Mouse (Mus musculus) MEL (cell line): ENCODE measurements at regions not wholly inside any gene's neighbourhood (a gene's known extent, or its start where the extent isn't known, plus 50 kb on each side); places are given as distances from the start of the nearest gene placed in this dataset.

Experiments used
- DNase-seq: peaks from one replicate; pipeline ENCODE4 v3.0.0; 2011; ENCODE audit warnings: low read depth, low spot score
- H3K27ac ChIP-seq: 2 replicates; pipeline ENCODE4 v1.5.1; 2012; ENCODE audit warnings: low read depth, mild to moderate bottlenecking, control low read depth, low read length, moderate library complexity; ENCODE audit not compliant: control insufficient read depth
- H3K27me3 ChIP-seq, 2 experiments: fragments of 150-350 bp in 1 of 2; sonication (generic) in 1 of 2; 2 replicates each; pipeline ENCODE4 v1.6.1; 2012; ENCODE audit warnings: low read length in 2 of 2, mild to moderate bottlenecking in 2 of 2, improper control_type of control experiment in 1 of 2, moderate library complexity in 1 of 2; ENCODE audit not compliant: insufficient read depth in 2 of 2, control insufficient read depth in 1 of 2
- H3K36me3 ChIP-seq, 2 experiments: 2 replicates each; pipeline ENCODE4 v1.6.1; 2012 to 2014; ENCODE audit warnings: low read length in 2 of 2, improper control_type of control experiment in 1 of 2, inconsistent platforms in 1 of 2, mild to moderate bottlenecking in 1 of 2; ENCODE audit not compliant: insufficient read depth in 2 of 2, control insufficient read depth in 1 of 2
- H3K4me1 ChIP-seq, 2 experiments: fragments of 150-350 bp in 1 of 2; sonication (generic) in 1 of 2; 2 replicates each; pipeline ENCODE4 v1.6.1; 2012; ENCODE audit warnings: low read length in 2 of 2, improper control_type of control experiment in 1 of 2, mild to moderate bottlenecking in 1 of 2; ENCODE audit not compliant: insufficient read depth in 2 of 2, control insufficient read depth in 1 of 2
- H3K4me3 ChIP-seq, 2 experiments: fragments of 150-350 bp in 1 of 2; sonication (generic) in 1 of 2; 2 replicates each; pipeline ENCODE4 v1.5.1; 2012; ENCODE audit warnings: low read depth in 2 of 2, low read length in 2 of 2, mild to moderate bottlenecking in 2 of 2, moderate library complexity in 2 of 2, control low read depth in 1 of 2, improper control_type of control experiment in 1 of 2; ENCODE audit not compliant: control insufficient read depth in 1 of 2, insufficient read depth in 1 of 2
- H3K79me2 ChIP-seq: 2 replicates; pipeline ENCODE4 v1.6.1; 2012; ENCODE audit warnings: mild to moderate bottlenecking, low read length, moderate library complexity; ENCODE audit not compliant: control insufficient read depth, poor library complexity, insufficient read depth
- H3K9ac ChIP-seq: 2 replicates; pipeline ENCODE4 v1.6.1; 2012; ENCODE audit warnings: low read depth, mild to moderate bottlenecking, control low read depth, low read length, moderate library complexity; ENCODE audit not compliant: control insufficient read depth, poor library complexity, severe bottlenecking
- H3K9me3 ChIP-seq: fragments of 150-350 bp; sonication (generic); replicated peaks from 2 replicates; pipeline ENCODE4 v1.6.1; 2012; ENCODE audit warnings: mild to moderate bottlenecking, low read length, improper control_type of control experiment, moderate library complexity; ENCODE audit not compliant: insufficient read depth
- BHLHE40 ChIP-seq: IDR thresholded peaks from 2 replicates; pipeline ENCODE4 v1.6.1; 2012; ENCODE audit warnings: low read depth, mild to moderate bottlenecking, inconsistent platforms, low read length, improper control_type of control experiment, borderline replicate concordance
- CHD1 ChIP-seq: IDR thresholded peaks from 2 replicates; pipeline ENCODE4 v1.6.1; 2012; ENCODE audit warnings: low read depth, mild to moderate bottlenecking, inconsistent platforms, low read length, improper control_type of control experiment
- CHD2 ChIP-seq: IDR thresholded peaks from 2 replicates; pipeline ENCODE4 v1.6.1; 2011; ENCODE audit warnings: low read length, improper control_type of control experiment
- ELF1 ChIP-seq: IDR thresholded peaks from 2 replicates; pipeline ENCODE4 v1.6.1; 2014; ENCODE audit warnings: low read depth, mild to moderate bottlenecking, inconsistent platforms, low read length, improper control_type of control experiment, moderate library complexity
- ETS1 ChIP-seq: IDR thresholded peaks from 2 replicates; pipeline ENCODE4 v1.6.1; 2012; ENCODE audit warnings: low read depth, mild to moderate bottlenecking, inconsistent platforms, low read length, improper control_type of control experiment, moderate library complexity
- MAX ChIP-seq: IDR thresholded peaks from 2 replicates; pipeline ENCODE4 v1.6.1; 2011; ENCODE audit warnings: low read length, improper control_type of control experiment
- MAZ ChIP-seq: IDR thresholded peaks from 2 replicates; pipeline ENCODE4 v1.6.1; 2012; ENCODE audit warnings: low read depth, mild to moderate bottlenecking, inconsistent platforms, low read length, improper control_type of control experiment
- MXI1 ChIP-seq: IDR thresholded peaks from 2 replicates; pipeline ENCODE4 v1.6.1; 2011; ENCODE audit warnings: mild to moderate bottlenecking, low read depth, low read length, improper control_type of control experiment
- MYC ChIP-seq: IDR thresholded peaks from 2 replicates; pipeline ENCODE4 v1.6.1; 2011; ENCODE audit warnings: low read depth, mild to moderate bottlenecking, low read length, improper control_type of control experiment, moderate library complexity
- POLR2A ChIP-seq, 2 experiments: IDR thresholded peaks; 2 replicates each; pipeline ENCODE4 v1.6.1; 2011 to 2012; ENCODE audit warnings: low read length in 2 of 2, mild to moderate bottlenecking in 2 of 2, control low read depth in 1 of 2, improper control_type of control experiment in 1 of 2, low read depth in 1 of 2, moderate library complexity in 1 of 2; ENCODE audit not compliant: control insufficient read depth in 1 of 2, insufficient read depth in 1 of 2, poor library complexity in 1 of 2
- SIN3A ChIP-seq: IDR thresholded peaks from 2 replicates; pipeline ENCODE4 v1.6.1; 2012; ENCODE audit warnings: low read length, improper control_type of control experiment, inconsistent platforms
- SMC3 ChIP-seq: IDR thresholded peaks from 2 replicates; pipeline ENCODE4 v1.6.1; 2011; ENCODE audit warnings: low read depth, low read length, improper control_type of control experiment
- TAL1 ChIP-seq: IDR thresholded peaks from 2 replicates; pipeline ENCODE4 v1.6.1; 2012; ENCODE audit warnings: mild to moderate bottlenecking, inconsistent platforms, low read length, moderate library complexity, mixed read lengths
- TCF12 ChIP-seq: IDR thresholded peaks from 2 replicates; pipeline ENCODE4 v1.6.1; 2014; ENCODE audit warnings: low read depth, mild to moderate bottlenecking, inconsistent platforms, low read length, improper control_type of control experiment, moderate library complexity
- UBTF ChIP-seq: IDR thresholded peaks from 2 replicates; pipeline ENCODE4 v1.6.1; 2012; ENCODE audit warnings: low read depth, mild to moderate bottlenecking, inconsistent platforms, low read length, improper control_type of control experiment, moderate library complexity, borderline replicate concordance; ENCODE audit not compliant: insufficient read depth
- USF1 ChIP-seq: IDR thresholded peaks from 2 replicates; pipeline ENCODE4 v1.6.1; 2014; ENCODE audit warnings: low read depth, mild to moderate bottlenecking, inconsistent platforms, low read length, improper control_type of control experiment, moderate library complexity
- USF2 ChIP-seq, 2 experiments: IDR thresholded peaks; 2 replicates each; pipeline ENCODE4 v1.6.1; 2011 to 2012; ENCODE audit warnings: improper control_type of control experiment in 2 of 2, low read length in 2 of 2, borderline replicate concordance in 1 of 2, inconsistent platforms in 1 of 2, low read depth in 1 of 2, mild to moderate bottlenecking in 1 of 2; ENCODE audit not compliant: insufficient read depth in 1 of 2
- ZKSCAN1 ChIP-seq: IDR thresholded peaks from 2 replicates; pipeline ENCODE4 v1.6.1; 2012; ENCODE audit warnings: low read depth, mild to moderate bottlenecking, inconsistent platforms, low read length, improper control_type of control experiment, moderate library complexity

- DNase-seq = no peak
- H3K79me2 ChIP-seq = no peaks in the 10 kb centered on the region
- no peak overlapping the region for H3K27ac ChIP-seq
- H3K9ac ChIP-seq = no peak overlapping the region
- no peaks in the 10 kb centered on the region for H3K9me3 ChIP-seq
- no peak overlapping the region for H3K4me3 ChIP-seq
- H3K36me3 ChIP-seq = no peaks in the 10 kb centered on the region
- H3K4me1 ChIP-seq = no peaks in the 10 kb centered on the region
- H3K27me3 ChIP-seq = no peaks in the 10 kb centered on the region
- TF ChIP-seq CHD2 (no peak), MAX (no peak), MXI1 (no peak), POLR2A (IDR thresholded peaks at IDR 0.05; ENCODE audit: control insufficient read depth in 1 of 2, insufficient read depth in 1 of 2, low read depth in 1 of 2, low read length in 2 of 2, poor library complexity in 1 of 2) (no peak)
Measured at GRCm38 (mm10) chr1:159034952-159035351, 54.7 kb upstream of the Pappa2 start.

- Histone ChIP-seq H3K27me3 (no peaks in the 10 kb centered on the region), H3K79me2 (no peaks in the 10 kb centered on the region), H3K9me3 (no peaks in the 10 kb centered on the region), H3K4me3 (no peak overlapping the region), H3K27ac (no peak overlapping the region), H3K4me1 (no peaks in the 10 kb centered on the region), H3K9ac (no peak overlapping the region), H3K36me3 (no peaks in the 10 kb centered on the region)
- TF ChIP-seq USF2 (IDR thresholded peaks at IDR 0.05; ENCODE audit: borderline replicate concordance in 1 of 2, insufficient read depth in 1 of 2, low read depth in 1 of 2, low read length in 2 of 2) (no peak), MXI1 (no peak), ELF1 (no peak), ZKSCAN1 (no peak), BHLHE40 (no peak), CHD1 (no peak), POLR2A (IDR thresholded peaks at IDR 0.05; ENCODE audit: control insufficient read depth in 1 of 2, insufficient read depth in 1 of 2, low read depth in 1 of 2, low read length in 2 of 2, poor library complexity in 1 of 2) (no peak), USF1 (no peak), MAZ (no peak), MYC (no peak), TAL1 (no peak), SIN3A (no peak), TCF12 (no peak), ETS1 (no peak), UBTF (no peak), SMC3 (no peak)
- DNase-seq = no peak
Measured at GRCm38 (mm10) chr1:159036371-159036770, 56.1 kb upstream of the Pappa2 start.
